Mouse (Mus musculus) limb, embryonic 11.5 days (tissue): ENCODE measurements around the gene Rpf1. TPM values are rescaled to one million over a fixed set of nuclear protein-coding genes. Genes with fewer than 3 reads are reported as not detected.

Source experiments
- ATAC-seq: fragments of 200-750 bp; cut with Nextera tagmentation; 2 replicates; pipeline ENCODE4 v1.8.0; 2017; ENCODE audit warnings: low read depth; ENCODE audit not compliant: insufficient number of reproducible peaks, low FRiP score, low TSS enrichment
- DNase-seq: peaks from one replicate; pipeline ENCODE4 v3.0.0-alpha.2; 2015; ENCODE audit warnings: low spot score
- H3K27ac ChIP-seq: fragments of 300-500 bp; sonication (generic); replicated peaks from 2 replicates; pipeline ENCODE4 v1.5.1; 2014; ENCODE audit warnings: low read depth, mild to moderate bottlenecking, low read length
- H3K27me3 ChIP-seq: fragments of 300-500 bp; sonication (generic); 2 replicates; pipeline ENCODE4 v1.6.1; 2014; ENCODE audit warnings: mild to moderate bottlenecking, low read length, mixed read lengths; ENCODE audit not compliant: control insufficient read depth, insufficient read depth
- H3K36me3 ChIP-seq: fragments of 300-500 bp; sonication (generic); 2 replicates; pipeline ENCODE4 v1.6.1; 2014; ENCODE audit warnings: mild to moderate bottlenecking, low read length, moderate library complexity, mixed read lengths; ENCODE audit not compliant: control insufficient read depth, insufficient read depth
- H3K4me1 ChIP-seq: fragments of 300-500 bp; sonication (generic); 2 replicates; pipeline ENCODE4 v1.6.1; 2014; ENCODE audit warnings: low read length, mixed read lengths; ENCODE audit not compliant: control insufficient read depth, insufficient read depth
- H3K4me2 ChIP-seq: fragments of 300-500 bp; sonication (generic); 2 replicates; pipeline ENCODE4 v1.6.1; 2014; ENCODE audit warnings: low read depth, mild to moderate bottlenecking, moderate library complexity; ENCODE audit not compliant: severe bottlenecking
- H3K4me3 ChIP-seq: fragments of 300-500 bp; sonication (generic); 2 replicates; pipeline ENCODE4 v1.5.1; 2014; ENCODE audit warnings: low read depth, low read length
- H3K9ac ChIP-seq: fragments of 300-500 bp; sonication (generic); 2 replicates; pipeline ENCODE4 v1.6.1; 2014; ENCODE audit warnings: mild to moderate bottlenecking, low read length
- H3K9me3 ChIP-seq: fragments of 300-500 bp; sonication (generic); 2 replicates; pipeline ENCODE4 v1.6.1; 2016; ENCODE audit warnings: low read length; ENCODE audit not compliant: control insufficient read depth
- WGBS: fragments of 180-500 bp; shearing (Covaris S2); extraction: QIAGEN DNeasy Blood & Tissue Kit; methylation state at CpG from one replicate; pipeline ENCODE4 v1.1.7; 2014; 5-methylcytosine and 5-hydroxymethylcytosine counted together
- polyA plus RNA-seq: library from polyadenylated mRNA; unstranded; fragments of >200 nt; fragmentation: Nextera tagmentation; extraction: Ambion mirVana; gene quantifications from 2 replicates; pipeline ENCODE4 v1.2.1, GENCODE M21; 2014

Rpf1 gene
- polyA plus RNA-seq, 1 experiment from 2014 or later = 74.7 TPM

GRCm38 (mm10) chr3:146486464-146486863 is 34.8 kb downstream of the Rpf1 start:
- DNase-seq = no peak
- H3K9me3 ChIP-seq = no peaks in the 10 kb centered on the region
- no peak for ATAC-seq
- H3K4me3 ChIP-seq = no peak overlapping the region
- no peaks in the 10 kb centered on the region for H3K4me1 ChIP-seq
- H3K36me3 ChIP-seq = no peaks in the 10 kb centered on the region
- no peaks in the 10 kb centered on the region for H3K27me3 ChIP-seq
- no peak overlapping the region for H3K4me2 ChIP-seq
- no peak overlapping the region for H3K9ac ChIP-seq
- 87% methylated on average over 4 of the region's 4 CpGs for WGBS
- H3K27ac ChIP-seq = no peak overlapping the region

- no peaks in the 10 kb centered on the region for H3K27me3 ChIP-seq
- ATAC-seq = no peak
- no peak for DNase-seq
Measured at GRCm38 (mm10) chr3:146482044-146482443, 39.2 kb downstream of the Rpf1 start.

GRCm38 (mm10) chr3:146474428-146474827 is 46.8 kb downstream of the Rpf1 start:
- DNase-seq = no peak
- Histone ChIP-seq H3K9me3 (no peaks in the 10 kb centered on the region), H3K27ac (no peak overlapping the region), H3K4me2 (no peak overlapping the region), H3K36me3 (no peaks in the 10 kb centered on the region), H3K4me3 (no peak overlapping the region), H3K27me3 (no peaks in the 10 kb centered on the region), H3K9ac (no peak overlapping the region), H3K4me1 (no peaks in the 10 kb centered on the region)
- 91% methylated on average over 3 of the region's 3 CpGs for WGBS
- ATAC-seq = no peak

More at GRCm38 (mm10) chr3:146482044-146482443, 39.2 kb downstream of the Rpf1 start:
- no peak overlapping the region for H3K4me2 ChIP-seq
- no peak overlapping the region for H3K4me3 ChIP-seq
- no peaks in the 10 kb centered on the region for H3K36me3 ChIP-seq
- H3K4me1 ChIP-seq = no peaks in the 10 kb centered on the region
- no peak overlapping the region for H3K9ac ChIP-seq
- H3K9me3 ChIP-seq = no peaks in the 10 kb centered on the region
- H3K27ac ChIP-seq = no peak overlapping the region
- 81% methylated on average over 2 of the region's 2 CpGs for WGBS

- Histone ChIP-seq H3K4me3 (no peak overlapping the region), H3K27me3 (no peaks in the 10 kb centered on the region), H3K4me1 (no peaks in the 10 kb centered on the region), H3K9me3 (no peaks in the 10 kb centered on the region), H3K4me2 (no peak overlapping the region), H3K9ac (no peak overlapping the region), H3K27ac (no peak overlapping the region), H3K36me3 (no peaks in the 10 kb centered on the region)
- DNase-seq = no peak
- ATAC-seq = no peak
Measured at GRCm38 (mm10) chr3:146473741-146474140, 47.5 kb downstream of the Rpf1 start.

- H3K4me2 ChIP-seq = no peak overlapping the region
- H3K27ac ChIP-seq = no peak overlapping the region
- H3K27me3 ChIP-seq = no peaks in the 10 kb centered on the region
- ATAC-seq = no peak
- 80% methylated on average over 4 of the region's 4 CpGs for WGBS
- no peaks in the 10 kb centered on the region for H3K9me3 ChIP-seq
- no peaks in the 10 kb centered on the region for H3K36me3 ChIP-seq
- H3K4me1 ChIP-seq = no peaks in the 10 kb centered on the region
- H3K4me3 ChIP-seq = no peak overlapping the region
- no peak for DNase-seq
- no peak overlapping the region for H3K9ac ChIP-seq
Measured at GRCm38 (mm10) chr3:146472657-146473056, 48.6 kb downstream of the Rpf1 start.

- no peaks in the 10 kb centered on the region for H3K36me3 ChIP-seq
- no peak for ATAC-seq
- H3K4me2 ChIP-seq = no peak overlapping the region
- WGBS = 78% methylated on average over 2 of the region's 2 CpGs
- H3K9ac ChIP-seq = no peak overlapping the region
- no peaks in the 10 kb centered on the region for H3K4me1 ChIP-seq
- H3K27ac ChIP-seq = no peak overlapping the region
- no peak for DNase-seq
- no peak overlapping the region for H3K4me3 ChIP-seq
- H3K27me3 ChIP-seq = no peaks in the 10 kb centered on the region
- no peaks in the 10 kb centered on the region for H3K9me3 ChIP-seq
Measured at GRCm38 (mm10) chr3:146469226-146469625, 52.0 kb downstream of the Rpf1 start.

GRCm38 (mm10) chr3:146462939-146463338 is 58.3 kb downstream of the Rpf1 start:
- no peak overlapping the region for H3K4me3 ChIP-seq
- DNase-seq = no peak
- H3K4me2 ChIP-seq = no peak overlapping the region
- H3K4me1 ChIP-seq = no peaks in the 10 kb centered on the region
- no peak overlapping the region for H3K9ac ChIP-seq
- H3K36me3 ChIP-seq = no peaks in the 10 kb centered on the region
- ATAC-seq = no peak
- no peaks in the 10 kb centered on the region for H3K27me3 ChIP-seq
- no peak overlapping the region for H3K27ac ChIP-seq
- 58% methylated on average over 2 of the region's 2 CpGs for WGBS
- no peaks in the 10 kb centered on the region for H3K9me3 ChIP-seq

Other genes with a start within 250 kb of the Rpf1 start
- gene Ssx2ip, start 116.8 kb downstream of the Rpf1 start, polyA plus RNA-seq = 21.4 and 23.1 TPM in 2 replicates
- gene Ctbs, start 71.6 kb downstream of the Rpf1 start, polyA plus RNA-seq = 5.7 and 7.1 TPM in 2 replicates
- 6.4 and 9.6 TPM in 2 replicates for gene Spata1, start 21.7 kb downstream of the Rpf1 start, polyA plus RNA-seq
- 1,225 and 1,227 TPM in 2 replicates for gene Gng5, start 21.6 kb downstream of the Rpf1 start, polyA plus RNA-seq
- not detected in 2 replicates for gene Uox, start 49.0 kb upstream of the Rpf1 start, polyA plus RNA-seq
- not detected in 2 replicates for gene Dnase2b, start 94.2 kb upstream of the Rpf1 start, polyA plus RNA-seq
- gene 4930503B20Rik, start 129.9 kb upstream of the Rpf1 start, polyA plus RNA-seq = not detected in 2 replicates
- gene Samd13, start 164.2 kb upstream of the Rpf1 start, polyA plus RNA-seq = 0.57 and 1.3 TPM in 2 replicates